Mouse (Mus musculus): Measurements from ENCODE around the gene Fgfrl1. TPM values are rescaled to one million over a fixed set of nuclear protein-coding genes. Genes with fewer than 3 reads are reported as not detected.

Gene Fgfrl1
- polyA plus RNA-seq, 1 experiment, result 30.9 TPM

- H3K79me2 ChIP-seq (ENCODE audit: control insufficient read depth, insufficient read depth), result no peaks in the 10 kb centered on the region
- H3K36me3 ChIP-seq (ENCODE audit: control insufficient read depth, insufficient read depth), result no peaks in the 10 kb centered on the region
- H3K4me3 ChIP-seq (ENCODE audit: insufficient read depth, poor library complexity, severe bottlenecking), result no peak overlapping the region
- TF ChIP-seq CEBPB (IDR thresholded peaks at IDR 0.05; ENCODE audit: low read depth) (no peak), MYOD1 (IDR thresholded peaks at IDR 0.05; ENCODE audit: control insufficient read depth, insufficient read length, low read depth) (no peak), USF1 (IDR thresholded peaks at IDR 0.05; ENCODE audit: low read depth) (no peak), MAX (IDR thresholded peaks at IDR 0.05) (no peak), FOSL1 (IDR thresholded peaks at IDR 0.05; ENCODE audit: insufficient read depth, low read length, poor library complexity, severe bottlenecking) (no peak), CTCF (IDR thresholded peaks at IDR 0.05; ENCODE audit: control insufficient read depth, insufficient read depth, insufficient read length) (no peak), MYOG (IDR thresholded peaks at IDR 0.05; ENCODE audit: control insufficient read depth, extremely low read depth, insufficient read length) (no peak)
- no peaks in the 10 kb centered on the region for H3K79me3 ChIP-seq (ENCODE audit: low read depth)
- H3ac ChIP-seq (ENCODE audit: control insufficient read depth, insufficient read length, low read depth), result no peak overlapping the region
- no peaks in the 10 kb centered on the region for H3K27me3 ChIP-seq (ENCODE audit: control insufficient read depth, insufficient read depth, insufficient read length)
Observed at GRCm38 (mm10) chr5:108671757-108672156, 20.4 kb upstream of the Fgfrl1 start.

DNA sequence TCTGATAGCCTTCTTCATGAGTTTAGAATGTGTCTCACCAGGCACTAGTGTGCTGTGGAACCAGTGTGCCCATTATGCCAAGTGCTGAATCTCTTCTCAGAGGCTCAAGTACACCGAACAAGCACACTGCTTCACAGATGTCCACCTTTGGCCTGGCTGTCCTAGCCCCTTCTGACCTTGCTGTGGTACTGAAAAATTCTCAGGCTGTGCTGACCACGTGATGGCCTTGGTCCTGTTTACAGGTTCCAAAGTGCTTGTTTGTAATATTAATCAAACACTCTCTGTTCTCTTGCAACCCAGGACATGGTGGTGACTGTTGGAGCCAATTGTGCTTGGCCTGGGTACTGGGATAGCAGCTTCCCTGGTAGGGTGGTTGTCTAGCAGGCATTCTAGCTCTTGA lies 17.6 kb upstream of the Fgfrl1 start:
- no peaks in the 10 kb centered on the region for H3K79me3 ChIP-seq (ENCODE audit: low read depth)

DNA sequence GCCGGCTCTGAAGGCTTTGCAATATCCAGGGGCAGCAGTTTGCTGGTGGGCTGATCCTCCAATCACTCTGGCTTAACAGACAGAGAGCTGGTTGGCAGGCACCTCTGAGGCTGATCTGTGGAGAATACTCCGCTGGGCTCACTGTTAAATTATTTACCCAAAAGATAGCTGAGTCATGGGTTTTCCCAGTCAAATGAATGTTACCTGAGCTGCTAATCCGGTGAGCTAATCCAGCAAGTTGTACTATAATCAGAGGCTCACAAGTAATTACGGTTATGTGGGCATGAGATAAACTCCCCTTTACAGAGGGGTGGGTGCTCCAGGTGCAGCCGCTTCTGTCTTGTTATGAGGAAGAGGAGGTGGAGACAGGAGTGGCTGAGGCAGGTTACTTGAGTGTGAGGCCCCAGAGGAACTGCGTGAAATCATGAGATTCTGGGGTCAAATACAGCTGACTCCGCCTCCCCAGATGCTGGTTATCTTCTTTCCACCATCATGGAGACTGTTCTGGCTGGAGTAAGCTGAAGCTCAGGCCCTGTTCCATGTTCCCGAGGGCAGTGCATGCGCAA lies 16.8 kb upstream of the Fgfrl1 start, which contains the start of gene Slc26a1:
Slc26a1 (minus strand) TSS at position 319 of the 566 bp plus-strand sequence.
- no peaks in the 10 kb centered on the region for H3K27me3 ChIP-seq (ENCODE audit: control insufficient read depth, insufficient read depth, insufficient read length)
- no peak for TF ChIP-seq FOSL1 (IDR thresholded peaks at IDR 0.05; ENCODE audit: insufficient read depth, low read length, poor library complexity, severe bottlenecking)
- TF ChIP-seq MYOD1 (IDR thresholded peaks at IDR 0.05; ENCODE audit: control insufficient read depth, insufficient read length, low read depth), result no peak
- H3K79me2 ChIP-seq (ENCODE audit: control insufficient read depth, insufficient read depth), result no peaks in the 10 kb centered on the region
- H3K79me3 ChIP-seq (ENCODE audit: low read depth), result no peaks in the 10 kb centered on the region
- H3K4me3 ChIP-seq (ENCODE audit: insufficient read depth, poor library complexity, severe bottlenecking), result no peak within 1 kb of the TSS
- H3K36me3 ChIP-seq (ENCODE audit: control insufficient read depth, insufficient read depth), result no peaks in the 10 kb centered on the region
- no peak within 1 kb of the TSS for H3ac ChIP-seq (ENCODE audit: control insufficient read depth, insufficient read length, low read depth)

More for the DNA sequence above, 17.6 kb upstream of the Fgfrl1 start:
- Histone ChIP-seq H3ac (ENCODE audit: control insufficient read depth, insufficient read length, low read depth) (no peak overlapping the region), H3K4me3 (ENCODE audit: insufficient read depth, poor library complexity, severe bottlenecking) (no peak overlapping the region), H3K79me2 (ENCODE audit: control insufficient read depth, insufficient read depth) (no peaks in the 10 kb centered on the region), H3K27me3 (ENCODE audit: control insufficient read depth, insufficient read depth, insufficient read length) (no peaks in the 10 kb centered on the region), H3K36me3 (ENCODE audit: control insufficient read depth, insufficient read depth) (no peaks in the 10 kb centered on the region)
- TF ChIP-seq USF1 (IDR thresholded peaks at IDR 0.05; ENCODE audit: low read depth) (no peak), CTCF (IDR thresholded peaks at IDR 0.05; ENCODE audit: control insufficient read depth, insufficient read depth, insufficient read length) (no peak), MYOG (IDR thresholded peaks at IDR 0.05; ENCODE audit: control insufficient read depth, extremely low read depth, insufficient read length) (no peak), MYOD1 (IDR thresholded peaks at IDR 0.05; ENCODE audit: control insufficient read depth, insufficient read length, low read depth) (no peak), FOSL1 (IDR thresholded peaks at IDR 0.05; ENCODE audit: insufficient read depth, low read length, poor library complexity, severe bottlenecking) (no peak), MAX (IDR thresholded peaks at IDR 0.05) (no peak), CEBPB (IDR thresholded peaks at IDR 0.05; ENCODE audit: low read depth) (no peak)

DNA sequence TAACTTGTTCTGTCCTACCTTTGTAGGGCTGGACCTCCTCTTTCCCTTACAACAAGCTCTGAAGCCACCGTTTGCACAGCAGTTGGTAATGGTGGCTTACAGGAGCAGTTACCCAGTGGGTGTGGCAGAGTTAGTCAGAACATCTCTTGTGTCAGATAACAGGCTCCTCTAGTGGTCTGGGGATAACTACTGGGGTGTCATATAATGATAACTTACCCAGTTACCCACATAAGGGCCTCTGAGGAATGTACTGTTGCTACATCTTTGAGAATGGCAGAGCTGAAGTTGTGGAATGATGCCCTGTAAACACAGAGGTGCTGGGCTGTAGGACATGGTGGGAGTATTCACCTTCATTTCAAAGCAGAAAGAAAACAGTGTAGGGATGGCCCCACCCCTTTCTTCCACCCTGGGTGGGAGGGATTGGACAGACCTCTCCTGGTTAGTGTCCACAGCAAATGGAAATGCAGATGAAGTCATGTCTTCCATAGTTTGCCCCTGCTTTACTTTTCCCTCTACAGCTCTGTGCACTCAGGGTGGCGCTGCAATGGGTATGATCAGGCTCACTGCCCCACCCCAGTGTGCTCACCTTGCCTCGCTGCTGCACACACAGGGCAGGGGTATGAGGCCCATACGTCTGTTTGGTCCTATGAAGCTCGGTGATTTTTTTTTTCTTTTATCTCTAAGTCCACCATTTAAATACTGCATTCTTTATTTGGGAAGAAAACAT lies 15.2 kb upstream of the Fgfrl1 start:
- no peak overlapping the region for H3K4me3 ChIP-seq (ENCODE audit: insufficient read depth, poor library complexity, severe bottlenecking)
- no peaks in the 10 kb centered on the region for H3K79me3 ChIP-seq (ENCODE audit: low read depth)
- no peaks in the 10 kb centered on the region for H3K79me2 ChIP-seq (ENCODE audit: control insufficient read depth, insufficient read depth)
- TF ChIP-seq MAX (IDR thresholded peaks at IDR 0.05), result no peak
- TF ChIP-seq CTCF (IDR thresholded peaks at IDR 0.05; ENCODE audit: control insufficient read depth, insufficient read depth, insufficient read length), result no peak
- no peak for TF ChIP-seq USF1 (IDR thresholded peaks at IDR 0.05; ENCODE audit: low read depth)
- TF ChIP-seq FOSL1 (IDR thresholded peaks at IDR 0.05; ENCODE audit: insufficient read depth, low read length, poor library complexity, severe bottlenecking), result no peak
- no peak for TF ChIP-seq MYOG (IDR thresholded peaks at IDR 0.05; ENCODE audit: control insufficient read depth, extremely low read depth, insufficient read length)
- no peak for TF ChIP-seq MYOD1 (IDR thresholded peaks at IDR 0.05; ENCODE audit: control insufficient read depth, insufficient read length, low read depth)
- no peak for TF ChIP-seq CEBPB (IDR thresholded peaks at IDR 0.05; ENCODE audit: low read depth)
- H3K27me3 ChIP-seq (ENCODE audit: control insufficient read depth, insufficient read depth, insufficient read length), result no peaks in the 10 kb centered on the region
- H3K36me3 ChIP-seq (ENCODE audit: control insufficient read depth, insufficient read depth), result no peaks in the 10 kb centered on the region
- no peak overlapping the region for H3ac ChIP-seq (ENCODE audit: control insufficient read depth, insufficient read length, low read depth)

DNA sequence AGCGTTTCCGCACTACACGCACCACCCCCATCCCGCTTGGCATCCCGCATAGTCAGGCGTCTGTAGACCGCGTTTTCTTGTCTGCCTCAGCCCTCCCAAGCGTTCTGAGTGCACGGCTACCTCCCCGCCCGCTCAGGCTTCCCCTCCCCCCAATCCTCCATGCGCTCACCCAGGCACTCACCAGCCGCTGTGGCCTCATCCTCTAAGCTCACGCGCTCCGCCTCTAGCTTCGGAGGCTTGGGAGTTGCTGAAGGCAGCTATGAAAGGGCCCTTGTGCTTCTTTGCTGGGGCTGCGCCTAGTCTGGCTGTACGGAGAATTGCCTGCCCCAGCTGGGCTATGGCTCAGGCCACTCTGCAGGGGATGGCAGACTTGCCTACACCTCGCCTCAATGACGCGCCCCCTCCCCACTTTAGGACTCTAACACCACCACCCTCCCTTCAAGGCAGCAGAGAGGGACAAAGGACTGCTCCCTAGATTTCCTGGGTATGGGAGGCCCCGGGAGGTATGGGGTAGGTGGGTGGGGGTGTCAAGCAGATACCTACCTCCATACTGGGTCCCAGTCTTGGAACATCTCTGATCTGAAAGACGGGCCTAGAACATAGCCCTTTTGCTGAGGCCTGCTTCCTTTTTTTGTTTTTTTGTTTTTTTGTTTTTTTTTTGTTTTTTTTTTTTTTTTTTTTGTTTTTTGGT lies 14.4 kb upstream of the Fgfrl1 start:
- Histone ChIP-seq H3K4me3 (ENCODE audit: insufficient read depth, poor library complexity, severe bottlenecking) (no peak overlapping the region), H3K27me3 (ENCODE audit: control insufficient read depth, insufficient read depth, insufficient read length) (no peaks in the 10 kb centered on the region), H3ac (ENCODE audit: control insufficient read depth, insufficient read length, low read depth) (no peak overlapping the region), H3K36me3 (ENCODE audit: control insufficient read depth, insufficient read depth) (no peaks in the 10 kb centered on the region), H3K79me3 (ENCODE audit: low read depth) (no peaks in the 10 kb centered on the region), H3K79me2 (ENCODE audit: control insufficient read depth, insufficient read depth) (no peaks in the 10 kb centered on the region)
- TF ChIP-seq FOSL1 (IDR thresholded peaks at IDR 0.05; ENCODE audit: insufficient read depth, low read length, poor library complexity, severe bottlenecking), result no peak
- no peak for TF ChIP-seq USF1 (IDR thresholded peaks at IDR 0.05; ENCODE audit: low read depth)
- no peak for TF ChIP-seq MAX (IDR thresholded peaks at IDR 0.05)
- TF ChIP-seq MYOG (IDR thresholded peaks at IDR 0.05; ENCODE audit: control insufficient read depth, extremely low read depth, insufficient read length), result no peak
- no peak for TF ChIP-seq CTCF (IDR thresholded peaks at IDR 0.05; ENCODE audit: control insufficient read depth, insufficient read depth, insufficient read length)
- TF ChIP-seq CEBPB (IDR thresholded peaks at IDR 0.05; ENCODE audit: low read depth), result no peak
- no peak for TF ChIP-seq MYOD1 (IDR thresholded peaks at IDR 0.05; ENCODE audit: control insufficient read depth, insufficient read length, low read depth)
